Mouse (Mus musculus) G1E (cell line): ENCODE results near the gene Gpc6.

Experiments used
- CTCF ChIP-seq: IDR thresholded peaks from 2 replicates; pipeline ENCODE4 v1.5.1; 2012; ENCODE audit warnings: low read depth, low read length, inconsistent platforms, mixed read lengths
- GATA1 ChIP-seq: IDR thresholded peaks from 2 replicates; pipeline ENCODE4 v1.6.1; 2012; ENCODE audit warnings: borderline replicate concordance, low read length, inconsistent platforms, mixed read lengths
- TAL1 ChIP-seq: conservative IDR thresholded peaks from 2 replicates; pipeline ENCODE4 v1.6.1; 2012; ENCODE audit warnings: low read depth, low read length, inconsistent platforms, mixed read lengths

DNA sequence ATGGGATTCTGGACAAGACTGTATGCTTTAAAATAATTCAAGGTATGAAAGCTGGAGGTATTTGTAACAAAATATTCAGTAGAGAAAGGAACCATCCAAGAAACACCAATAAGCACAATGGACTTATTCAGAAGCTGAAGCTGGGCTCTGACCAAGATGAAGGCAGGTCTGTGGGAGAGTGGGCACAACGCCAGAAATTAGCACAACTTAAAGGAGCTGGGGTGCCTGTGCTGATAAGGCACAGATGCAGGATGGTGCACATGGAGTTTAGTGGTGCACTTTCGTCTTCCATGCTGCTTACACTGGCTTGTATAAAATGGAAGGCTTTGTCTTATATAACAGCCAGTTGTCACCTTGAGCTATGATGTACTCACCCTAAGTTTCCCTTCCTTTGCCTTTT is 276.9 kb downstream of the Gpc6 start:
- no peak for TF ChIP-seq CTCF
- no peak for TF ChIP-seq GATA1
- TF ChIP-seq TAL1 = no peak
